Mouse (Mus musculus) heart, postnatal 25 days (tissue): ENCODE measurements around the gene Nab2. TPM values are rescaled to one million over a fixed set of nuclear protein-coding genes. Genes with fewer than 3 reads are reported as not detected.

ENCODE experiments used
- DNase-seq: peaks from one replicate; pipeline ENCODE4 v3.0.0; 2022; ENCODE audit warnings: low spot score
- intact Hi-C: fragments of 180-260 bp; cut with DNase I; formaldehyde crosslinking; loops from one replicate; pipeline ENCODE4 v1.15.1; 2025
- total RNA-seq, 2 experiments: library from RNA; stranded (reverse); gene quantifications; 2 replicates each; pipeline ENCODE4 v1.2.3; 2021

The Nab2 gene
- total RNA-seq, 2 experiments from 2014 or later: 5.6 to 7.0 TPM

DNA sequence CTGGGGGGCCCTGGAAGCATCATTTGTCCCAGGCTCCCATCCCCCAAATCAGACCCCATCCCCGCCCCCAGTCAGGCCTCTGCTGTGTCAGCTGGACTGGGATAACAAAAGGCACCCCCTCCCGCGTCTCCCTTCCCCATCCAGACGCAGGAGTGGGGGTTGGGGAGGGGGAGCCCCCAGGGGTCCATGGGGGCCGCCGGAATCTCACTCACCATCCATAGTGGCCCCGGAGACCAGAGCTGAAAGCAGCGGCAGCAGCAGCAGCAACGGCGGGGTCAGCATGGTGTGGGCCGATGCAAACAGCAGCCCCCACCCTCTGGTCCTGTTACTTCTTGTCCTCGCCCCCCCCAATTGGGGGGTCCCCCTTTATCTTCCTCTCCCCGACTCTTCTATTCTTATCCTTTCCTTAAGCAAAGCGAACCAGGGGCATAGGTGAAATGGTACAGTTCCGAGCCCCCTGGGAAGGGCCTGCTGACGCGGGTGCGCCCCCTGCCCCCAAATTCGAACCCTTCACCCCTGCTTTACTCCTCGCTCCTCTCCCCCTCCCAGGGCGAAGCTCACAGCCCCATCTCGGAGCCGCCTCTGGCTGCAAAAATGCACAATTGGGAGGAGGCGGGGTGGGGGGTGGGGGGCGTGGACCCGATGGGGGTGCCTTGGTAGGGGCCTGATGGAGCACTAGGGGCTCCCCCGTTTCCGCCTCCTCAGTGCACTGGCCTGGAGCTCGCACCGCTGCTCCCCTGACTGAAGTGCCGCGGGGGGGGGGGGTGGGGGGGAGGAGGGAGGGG, 47.8 kb downstream of the Nab2 start, which contains the start of gene Lrp1:
Gene Lrp1, minus strand, starts transcription at position 743 of the 785 bp plus-strand sequence.
- intact Hi-C loops: no loop called here
- DNase-seq: no peak

- intact Hi-C loops: no loop called here
- DNase-seq: no peak
Measured at GRCm38 (mm10) chr10:127619941-127620405, 48.4 kb downstream of the Nab2 start.

GRCm38 (mm10) chr10:127619119-127619721, 49.1 kb downstream of the Nab2 start:
- DNase-seq: no peak
- intact Hi-C loops: no loop called here

DNA sequence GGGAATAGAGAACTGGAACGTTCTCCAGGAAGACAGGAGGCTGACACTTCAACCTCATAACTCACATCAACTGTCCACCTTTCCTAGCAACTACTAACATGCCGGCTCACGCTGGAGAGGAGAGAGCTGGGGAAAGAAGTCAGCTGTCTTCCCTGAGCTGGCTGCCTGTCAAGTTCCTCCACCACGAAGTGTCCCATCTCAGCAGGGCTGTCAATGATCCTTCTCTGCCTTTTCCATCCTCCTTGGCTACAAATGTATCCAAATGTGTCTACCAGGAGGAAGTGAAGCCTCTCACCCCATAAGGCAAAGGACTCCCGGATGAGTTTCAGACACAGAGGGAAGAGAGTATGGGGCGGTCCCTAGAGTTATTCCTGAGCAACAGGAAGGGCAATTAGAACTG, 50.2 kb downstream of the Nab2 start:
- intact Hi-C loops: no loop called here

GRCm38 (mm10) chr10:127617294-127617693, 51.1 kb downstream of the Nab2 start:
- intact Hi-C loops: no loop called here
- no peak for DNase-seq

More for the DNA sequence above, 50.2 kb downstream of the Nab2 start:
- no peak for DNase-seq

DNA sequence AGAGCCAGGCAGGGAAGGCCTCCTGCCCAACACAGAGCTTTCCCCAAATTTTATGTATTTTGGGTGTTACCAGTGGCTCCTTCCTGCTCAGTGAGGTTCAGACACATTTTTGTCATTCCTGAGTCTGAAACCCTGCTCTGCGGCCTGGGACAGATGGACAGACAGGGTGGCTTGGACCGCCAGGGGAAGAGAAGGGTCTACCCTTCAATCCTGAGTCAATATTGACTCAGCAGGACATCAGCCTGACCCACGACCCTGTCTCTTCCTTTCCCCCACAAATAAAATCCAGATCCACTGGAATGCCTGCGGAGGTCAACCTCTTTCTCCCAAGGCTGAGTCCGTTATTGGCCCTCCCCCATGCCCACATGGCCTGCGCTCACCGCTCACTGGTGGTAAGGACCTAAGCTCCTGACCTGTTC, 52.1 kb downstream of the Nab2 start:
- intact Hi-C loops: no loop called here
- DNase-seq: no peak

DNA sequence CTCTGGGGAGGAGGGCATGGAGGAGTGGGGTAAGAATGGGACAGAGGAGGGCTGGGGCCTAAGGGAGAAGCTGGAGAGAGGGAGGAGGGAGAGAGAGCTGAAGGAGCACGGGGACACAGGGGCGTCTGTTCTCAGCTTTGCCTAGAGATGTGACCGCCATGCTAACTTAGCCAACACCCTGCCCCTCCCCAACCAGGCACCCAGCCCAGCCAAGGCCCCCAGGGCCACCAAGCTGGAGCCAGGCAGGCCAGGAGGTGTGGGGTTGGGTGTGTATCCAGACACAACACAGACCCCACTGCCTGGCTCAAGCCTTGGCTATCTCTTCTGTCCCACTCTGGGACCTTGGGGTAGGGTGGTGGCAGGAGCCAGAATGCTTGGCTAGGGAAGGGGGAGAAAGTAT, 52.8 kb downstream of the Nab2 start:
- peak; percentile 75 for DNase-seq
- intact Hi-C loops: no loop called here

DNA sequence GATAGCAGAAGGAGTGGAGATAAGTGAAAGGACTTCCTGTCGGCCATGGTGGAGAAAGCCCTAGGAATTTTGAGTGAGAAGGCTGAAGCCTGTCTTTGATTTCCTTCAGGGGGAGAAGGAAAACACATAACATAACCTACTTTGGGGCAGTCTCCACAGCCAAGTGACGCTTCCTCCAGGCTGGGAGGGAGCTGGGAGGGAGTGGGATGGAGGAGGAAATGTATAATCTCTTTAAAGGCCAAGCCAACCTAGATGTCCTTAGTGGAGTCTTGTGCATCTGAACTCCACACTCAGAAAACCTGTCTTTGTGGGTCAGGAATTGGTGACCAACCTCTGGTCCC, 53.4 kb downstream of the Nab2 start:
- intact Hi-C loops: no loop called here
- no peak for DNase-seq

DNA sequence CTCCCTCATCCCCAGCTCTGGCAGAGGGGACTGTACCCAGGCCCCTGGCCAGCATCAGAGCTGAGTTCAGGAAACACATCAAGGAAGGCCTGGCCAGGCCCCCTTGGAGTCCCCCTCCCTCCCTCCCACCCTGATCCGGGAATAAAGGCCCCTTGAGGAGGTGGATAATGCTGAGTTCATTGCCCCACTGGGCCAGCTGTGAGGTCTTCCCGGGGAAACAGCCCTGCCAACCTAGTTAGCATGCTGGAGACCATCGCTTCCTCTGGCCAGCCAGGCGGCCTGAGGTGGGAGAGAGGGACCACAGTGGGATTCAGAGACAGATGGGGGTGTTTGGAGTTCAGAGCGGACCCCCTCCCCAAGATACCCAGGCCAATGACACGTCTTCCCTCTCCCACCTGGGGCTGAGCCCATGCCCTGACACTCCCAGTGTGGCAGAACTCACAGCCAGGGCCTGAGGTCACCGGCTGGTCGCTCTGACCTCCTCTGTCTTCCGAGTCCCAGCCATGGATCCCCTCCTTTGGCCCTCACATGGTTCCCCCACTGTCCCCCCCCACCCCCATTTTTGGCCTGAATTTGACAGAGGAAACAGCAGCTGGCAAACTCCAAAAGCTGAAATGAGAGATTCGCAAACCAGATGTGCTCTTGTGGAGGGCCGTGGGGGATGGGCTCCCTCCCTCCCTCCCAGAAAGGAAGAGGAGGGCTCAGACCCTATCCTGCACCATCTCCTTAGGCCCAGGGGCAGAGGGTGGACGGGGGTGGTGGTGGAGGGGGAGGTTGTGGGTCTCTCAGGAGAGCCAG, 53.9 kb downstream of the Nab2 start:
- intact Hi-C loops: no loop called here
- no peak for DNase-seq

GRCm38 (mm10) chr10:127612079-127612775, 56.1 kb downstream of the Nab2 start:
- intact Hi-C loops: no loop called here

More at GRCm38 (mm10) chr10:127612079-127612775, 56.1 kb downstream of the Nab2 start:
- no peak for DNase-seq

Other genes starting within 250 kb of the Nab2 start
- under 1 TPM; 0.22 to 0.70 TPM for gene Stac3, start 166.9 kb downstream of the Nab2 start, total RNA-seq
- 10 to 100 TPM; 22.6 to 33.1 TPM for gene Ndufa4l2, start 153.6 kb downstream of the Nab2 start, total RNA-seq
- 10 to 100 TPM; 44.3 TPM for gene Shmt2, start 146.1 kb downstream of the Nab2 start, total RNA-seq
- gene Nxph4, start 134.0 kb downstream of the Nab2 start, total RNA-seq: under 1 TPM; 0.31 to 0.34 TPM
- gene Lrp1, start 47.4 kb downstream of the Nab2 start, total RNA-seq: 10 to 100 TPM; 70.7 to 90.2 TPM
- 10 to 100 TPM; 45.3 to 47.6 TPM for gene Stat6, start 25.6 kb downstream of the Nab2 start, total RNA-seq
- 1 to 10 TPM; 3.4 to 4.4 TPM for gene Nemp1, start 1.7 kb downstream of the Nab2 start, total RNA-seq
- gene Myo1a, start 36.6 kb upstream of the Nab2 start, total RNA-seq: under 1 TPM in 1 of 2 experiments, not detected in 1; 0.10 TPM
- not detected for gene Tac2, start 55.9 kb upstream of the Nab2 start, total RNA-seq
- 1 to 10 TPM; 6.8 to 8.3 TPM for gene Zbtb39, start 71.0 kb upstream of the Nab2 start, total RNA-seq
- gene Gpr182, start 83.2 kb upstream of the Nab2 start, total RNA-seq: 1 to 10 TPM; 3.4 to 3.8 TPM
- gene Rdh1, start 91.2 kb upstream of the Nab2 start, total RNA-seq: under 1 TPM in 1 of 2 experiments, not detected in 1; 0.08 TPM
- under 1 TPM in 1 of 2 experiments, not detected in 1; 0.20 TPM for gene Rdh16f1, start 91.2 kb upstream of the Nab2 start, total RNA-seq
- not detected for gene Rdh9, start 107.8 kb upstream of the Nab2 start, total RNA-seq
- not detected for gene Rdh16, start 132.6 kb upstream of the Nab2 start, total RNA-seq
- gene Rdh19, start 181.4 kb upstream of the Nab2 start, total RNA-seq: not detected
- not detected for gene Rdh16f2, start 197.9 kb upstream of the Nab2 start, total RNA-seq
- gene Rdh7, start 220.2 kb upstream of the Nab2 start, total RNA-seq: not detected
- gene Sdr9c7, start 229.9 kb upstream of the Nab2 start, total RNA-seq: not detected